Mouse (Mus musculus): ENCODE data around the gene Tnni3. TPM values are rescaled to one million over a fixed set of nuclear protein-coding genes. Genes with fewer than 3 reads are reported as not detected.

The Tnni3 gene
- total and polyA plus RNA-seq, 2 experiments from 2014 or later = 1.2 to 3.6 TPM

- TF ChIP-seq CTCF (IDR thresholded peaks at IDR 0.05; ENCODE audit: low read depth) = peak; percentile 41
- peak overlapping the region; percentile 70 for H3K4me2 ChIP-seq (ENCODE audit: low read depth)
- H3K36me3 ChIP-seq (ENCODE audit: insufficient read depth) = peaks cover 14% of the 10 kb centered on the region; the same call in 1 of the 2 replicates
- H3K4me1 ChIP-seq (ENCODE audit: insufficient read depth) = peaks cover 9% of the 10 kb centered on the region
- DNase-seq (peak; percentile 97), ATAC-seq (peak; percentile 91)
- no peaks in the 10 kb centered on the region for H3K9me3 ChIP-seq (ENCODE audit: low read length)
- WGBS = under 1% methylated on average over 26 of the region's 26 CpGs
- peak overlapping the region; percentile 94 for H3K27ac ChIP-seq (ENCODE audit: low read depth, low read length)
- H3K4me3 ChIP-seq (ENCODE audit: low read depth, low read length) = peak overlapping the region; percentile 61
- H3K9ac ChIP-seq = peak overlapping the region; percentile 84
- no peaks in the 10 kb centered on the region for H3K27me3 ChIP-seq (ENCODE audit: insufficient read depth, low read length)
Observed at GRCm38 (mm10) chr7:4546591-4547131, 22.6 kb upstream of the Tnni3 start.

- H3K27me3 ChIP-seq (ENCODE audit: insufficient read depth, low read length) = no peaks in the 10 kb centered on the region
- WGBS = 69% methylated on average over 15 of the region's 15 CpGs
- no peak for TF ChIP-seq CTCF (IDR thresholded peaks at IDR 0.05; ENCODE audit: low read depth)
- H3K9me3 ChIP-seq (ENCODE audit: low read length) = no peaks in the 10 kb centered on the region
- peak overlapping the region; percentile 61 for H3K4me3 ChIP-seq (ENCODE audit: low read depth, low read length)
- ATAC-seq (no peak; the same call in 1 of the 2 replicates), DNase-seq (peak; percentile 17)
- H3K36me3 ChIP-seq (ENCODE audit: insufficient read depth) = peaks cover 20% of the 10 kb centered on the region
- peak overlapping the region; percentile 94 for H3K27ac ChIP-seq (ENCODE audit: low read depth, low read length)
- peak overlapping the region; percentile 84 for H3K9ac ChIP-seq
- H3K4me2 ChIP-seq (ENCODE audit: low read depth) = peak overlapping the region; percentile 70
- H3K4me1 ChIP-seq (ENCODE audit: insufficient read depth) = peaks cover 9% of the 10 kb centered on the region
Observed at GRCm38 (mm10) chr7:4546050-4546449, 22.0 kb upstream of the Tnni3 start.

- TF ChIP-seq CTCF (IDR thresholded peaks at IDR 0.05; ENCODE audit: low read depth) = no peak
- Histone ChIP-seq H3K27ac (ENCODE audit: low read depth, low read length) (no peak overlapping the region), H3K9me3 (ENCODE audit: low read length) (no peaks in the 10 kb centered on the region), H3K9ac (no peak overlapping the region), H3K4me1 (ENCODE audit: insufficient read depth) (peaks cover 9% of the 10 kb centered on the region), H3K27me3 (ENCODE audit: insufficient read depth, low read length) (no peaks in the 10 kb centered on the region), H3K4me2 (ENCODE audit: low read depth) (no peak overlapping the region), H3K4me3 (ENCODE audit: low read depth, low read length) (no peak overlapping the region), H3K36me3 (ENCODE audit: insufficient read depth) (peaks cover 40% of the 10 kb centered on the region)
- ATAC-seq (no peak), DNase-seq (no peak)
- WGBS = 36% methylated on average over 17 of the region's 17 CpGs
Observed at GRCm38 (mm10) chr7:4542013-4542412, 18.0 kb upstream of the Tnni3 start.

DNA sequence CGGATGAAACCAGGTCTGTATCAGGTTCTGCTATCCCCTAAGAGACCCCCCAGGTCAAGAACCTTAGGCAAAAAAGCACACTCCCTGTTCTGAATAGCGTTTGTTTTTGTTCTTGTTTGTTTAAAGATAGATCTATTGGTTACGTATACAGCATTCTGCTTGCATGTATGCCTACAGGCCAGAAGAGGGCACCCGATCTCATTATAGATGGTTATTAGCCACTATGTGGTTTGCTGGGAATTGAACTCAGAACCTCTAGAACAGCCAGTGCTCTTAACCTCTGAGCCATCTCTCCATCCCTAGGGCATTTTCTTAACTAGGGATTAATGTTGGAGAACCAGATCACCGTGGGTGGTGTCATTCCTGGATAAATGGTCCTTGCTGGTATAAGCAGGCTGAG, 17.3 kb upstream of the Tnni3 start:
- 68% methylated on average over 5 of the region's 5 CpGs for WGBS
- Histone ChIP-seq H3K4me3 (ENCODE audit: low read depth, low read length) (no peak overlapping the region), H3K27me3 (ENCODE audit: insufficient read depth, low read length) (no peaks in the 10 kb centered on the region), H3K36me3 (ENCODE audit: insufficient read depth) (peaks cover 40% of the 10 kb centered on the region), H3K9me3 (ENCODE audit: low read length) (no peaks in the 10 kb centered on the region), H3K9ac (no peak overlapping the region), H3K4me1 (ENCODE audit: insufficient read depth) (peaks cover 9% of the 10 kb centered on the region), H3K4me2 (ENCODE audit: low read depth) (no peak overlapping the region), H3K27ac (ENCODE audit: low read depth, low read length) (no peak overlapping the region)
- ATAC-seq = no peak
- TF ChIP-seq CTCF (IDR thresholded peaks at IDR 0.05; ENCODE audit: low read depth) = no peak
- no peak for DNase-seq

DNA sequence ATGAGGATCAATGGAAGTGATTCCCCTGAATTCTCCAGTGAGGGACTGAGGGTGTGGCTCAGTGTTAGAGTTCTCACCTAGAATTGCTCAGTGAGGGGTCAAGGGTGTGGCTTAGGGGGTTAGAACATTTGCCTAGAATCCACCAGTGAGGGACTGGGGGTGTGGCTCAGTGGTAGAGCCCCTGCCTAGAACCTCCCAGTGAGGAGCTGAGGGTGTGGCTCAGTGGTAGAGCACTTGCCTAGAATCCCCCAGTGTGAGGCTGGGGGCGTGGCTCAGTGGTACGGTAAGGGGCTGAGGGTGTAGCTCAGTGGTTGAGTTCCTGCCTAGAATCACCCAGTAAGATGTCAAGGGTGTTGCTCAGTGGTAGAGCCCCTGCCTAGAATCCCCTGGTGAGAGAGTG, 15.0 kb upstream of the Tnni3 start:
- no peak overlapping the region for H3K27ac ChIP-seq (ENCODE audit: low read depth, low read length)
- H3K4me2 ChIP-seq (ENCODE audit: low read depth) = no peak overlapping the region
- ATAC-seq (peak; percentile 26; the same call in 1 of the 2 replicates), DNase-seq (no peak)
- 86% methylated on average over 2 of the region's 2 CpGs for WGBS
- H3K9me3 ChIP-seq (ENCODE audit: low read length) = no peaks in the 10 kb centered on the region
- H3K9ac ChIP-seq = no peak overlapping the region
- peaks cover 40% of the 10 kb centered on the region for H3K36me3 ChIP-seq (ENCODE audit: insufficient read depth)
- no peak for TF ChIP-seq CTCF (IDR thresholded peaks at IDR 0.05; ENCODE audit: low read depth)
- H3K4me3 ChIP-seq (ENCODE audit: low read depth, low read length) = no peak overlapping the region
- no peaks in the 10 kb centered on the region for H3K27me3 ChIP-seq (ENCODE audit: insufficient read depth, low read length)
- H3K4me1 ChIP-seq (ENCODE audit: insufficient read depth) = no peaks in the 10 kb centered on the region

GRCm38 (mm10) chr7:4537181-4537580, 13.2 kb upstream of the Tnni3 start:
- peaks cover 31% of the 10 kb centered on the region for H3K36me3 ChIP-seq (ENCODE audit: insufficient read depth)
- no peak overlapping the region for H3K4me2 ChIP-seq (ENCODE audit: low read depth)
- 54% methylated on average over 4 of the region's 4 CpGs for WGBS
- ATAC-seq = no peak
- H3K4me3 ChIP-seq (ENCODE audit: low read depth, low read length) = no peak overlapping the region
- no peaks in the 10 kb centered on the region for H3K4me1 ChIP-seq (ENCODE audit: insufficient read depth)
- no peak for DNase-seq
- no peaks in the 10 kb centered on the region for H3K9me3 ChIP-seq (ENCODE audit: low read length)
- TF ChIP-seq CTCF (IDR thresholded peaks at IDR 0.05; ENCODE audit: low read depth) = no peak
- no peak overlapping the region for H3K9ac ChIP-seq
- no peak overlapping the region for H3K27ac ChIP-seq (ENCODE audit: low read depth, low read length)
- no peaks in the 10 kb centered on the region for H3K27me3 ChIP-seq (ENCODE audit: insufficient read depth, low read length)

- DNase-seq (no peak), ATAC-seq (no peak)
- Histone ChIP-seq H3K27ac (ENCODE audit: low read depth, low read length) (no peak overlapping the region), H3K4me2 (ENCODE audit: low read depth) (no peak overlapping the region), H3K9me3 (ENCODE audit: low read length) (no peaks in the 10 kb centered on the region), H3K4me1 (ENCODE audit: insufficient read depth) (no peaks in the 10 kb centered on the region), H3K27me3 (ENCODE audit: insufficient read depth, low read length) (no peaks in the 10 kb centered on the region), H3K4me3 (ENCODE audit: low read depth, low read length) (no peak overlapping the region), H3K9ac (no peak overlapping the region), H3K36me3 (ENCODE audit: insufficient read depth) (peaks cover 24% of the 10 kb centered on the region)
- no peak for TF ChIP-seq CTCF (IDR thresholded peaks at IDR 0.05; ENCODE audit: low read depth)
- WGBS = 73% methylated on average over 4 of the region's 4 CpGs
Observed at GRCm38 (mm10) chr7:4536369-4536768, 12.3 kb upstream of the Tnni3 start.

All from forebrain, postnatal 0 days (tissue).